Mouse (Mus musculus): ENCODE data around the gene Ugcg. TPM values are rescaled to one million over a fixed set of nuclear protein-coding genes. Genes with fewer than 3 reads are reported as not detected.
A peak's percentile ranks its signal among the peaks of the same experiment; 100 is the strongest.

Gene Ugcg
- total and polyA plus RNA-seq, 2 experiments from 2014 or later, result 6.2 to 19.2 TPM

DNA sequence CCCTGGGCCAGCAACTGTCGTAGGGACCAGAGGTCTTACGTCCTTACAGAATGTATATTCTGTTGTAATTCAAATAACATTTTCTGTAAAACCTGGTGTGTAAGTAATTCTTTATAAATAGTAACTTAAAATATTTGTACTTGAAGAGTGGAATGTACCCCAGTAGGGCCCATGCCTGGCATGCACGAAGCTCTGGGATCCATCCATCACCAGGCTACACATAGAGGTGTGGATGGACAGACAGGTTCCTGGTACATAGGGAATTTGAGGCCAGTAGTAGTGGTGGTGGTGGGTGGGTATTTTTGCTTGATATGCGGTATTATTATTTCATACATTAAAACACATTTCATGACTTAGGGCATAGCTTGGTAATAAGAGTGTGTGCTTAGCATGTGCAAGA, 19.6 kb downstream of the Ugcg start:
- Histone ChIP-seq H3K9me3 (replicated peaks; ENCODE audit: control insufficient read depth, low read length) (no peaks in the 10 kb centered on the region), H3K4me2 (ENCODE audit: low read depth, low read length) (no peak overlapping the region), H3K27me3 (ENCODE audit: control insufficient read depth, insufficient read depth, low read length) (no peaks in the 10 kb centered on the region), H3K4me1 (ENCODE audit: control insufficient read depth, insufficient read depth) (peaks cover 37% of the 10 kb centered on the region), H3K36me3 (replicated peaks; ENCODE audit: control insufficient read depth, insufficient read depth, low read length) (peaks cover 19% of the 10 kb centered on the region), H3K27ac (ENCODE audit: low read depth) (no peak overlapping the region), H3K4me3 (ENCODE audit: low read depth, low read length) (no peak overlapping the region), H3K9ac (replicated peaks; ENCODE audit: low read depth, low read length) (no peak overlapping the region)
- 58% methylated on average over 4 of the region's 4 CpGs for WGBS
- peak; percentile 75 for ATAC-seq (ENCODE audit: insufficient read depth, low read depth)
- no peak for TF ChIP-seq EP300 (IDR thresholded peaks at IDR 0.05; ENCODE audit: low read depth)
- no peak for TF ChIP-seq CTCF (IDR thresholded peaks at IDR 0.05; ENCODE audit: low read depth)
- DNase-seq (ENCODE audit: low spot score), result peak; percentile 30

DNA sequence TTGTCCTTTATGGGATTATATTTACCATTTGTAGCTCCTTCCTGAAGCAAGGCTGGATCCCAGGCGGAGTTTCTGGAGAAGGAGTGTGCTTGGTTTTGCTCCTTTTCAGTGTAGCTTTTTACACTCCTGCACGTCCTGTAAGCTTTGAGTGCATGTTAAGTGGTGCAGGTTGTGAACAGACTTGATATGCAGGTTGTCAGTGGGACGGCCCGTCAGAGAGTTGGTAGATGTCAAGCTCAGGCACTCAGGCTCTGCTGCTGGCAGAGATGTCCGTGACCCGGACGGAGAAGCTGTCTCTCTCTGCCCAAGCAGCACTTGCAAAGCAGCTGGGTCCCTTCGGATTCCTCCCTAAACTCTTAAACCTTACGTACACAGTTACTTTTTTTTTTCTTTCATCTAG, 22.1 kb downstream of the Ugcg start:
- H3K4me1 ChIP-seq (ENCODE audit: control insufficient read depth, insufficient read depth), result peaks cover 19% of the 10 kb centered on the region
- H3K9me3 ChIP-seq (replicated peaks; ENCODE audit: control insufficient read depth, low read length), result no peaks in the 10 kb centered on the region
- peaks cover 40% of the 10 kb centered on the region for H3K36me3 ChIP-seq (replicated peaks; ENCODE audit: control insufficient read depth, insufficient read depth, low read length)
- H3K27ac ChIP-seq (ENCODE audit: low read depth), result no peak overlapping the region
- no peaks in the 10 kb centered on the region for H3K27me3 ChIP-seq (ENCODE audit: control insufficient read depth, insufficient read depth, low read length)
- H3K4me3 ChIP-seq (ENCODE audit: low read depth, low read length), result no peak overlapping the region
- ATAC-seq (ENCODE audit: insufficient read depth, low read depth), result no peak
- no peak for TF ChIP-seq EP300 (IDR thresholded peaks at IDR 0.05; ENCODE audit: low read depth)
- no peak for TF ChIP-seq CTCF (IDR thresholded peaks at IDR 0.05; ENCODE audit: low read depth)
- peak; percentile 43 for DNase-seq (ENCODE audit: low spot score)
- peak overlapping the region; percentile 30; the same call in 1 of the 2 replicates for H3K4me2 ChIP-seq (ENCODE audit: low read depth, low read length)
- no peak overlapping the region for H3K9ac ChIP-seq (replicated peaks; ENCODE audit: low read depth, low read length)
- WGBS, result 50% methylated on average over 9 of the region's 9 CpGs

DNA sequence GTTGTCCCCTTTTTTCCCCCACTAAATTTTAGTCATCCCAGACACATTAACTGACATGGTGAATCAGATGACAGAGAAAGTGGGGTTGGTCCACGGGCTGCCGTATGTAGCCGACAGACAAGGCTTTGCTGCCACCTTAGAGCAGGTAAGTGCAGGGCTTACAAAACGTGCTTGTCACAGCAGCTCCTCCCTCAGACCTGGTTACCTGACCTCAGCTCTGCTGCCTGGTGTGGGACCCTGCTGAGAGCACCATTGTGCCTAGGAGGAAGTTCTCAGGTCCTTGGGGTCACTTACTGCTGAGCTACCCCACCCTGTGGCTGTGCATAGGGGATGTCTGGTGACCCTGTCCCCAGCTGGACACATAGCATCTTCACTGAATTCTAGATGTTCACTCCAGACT, 24.8 kb downstream of the Ugcg start:
- H3K9ac ChIP-seq (replicated peaks; ENCODE audit: low read depth, low read length), result no peak overlapping the region
- WGBS, result 85% methylated on average over 4 of the region's 4 CpGs
- H3K4me3 ChIP-seq (ENCODE audit: low read depth, low read length), result no peak overlapping the region
- H3K27ac ChIP-seq (ENCODE audit: low read depth), result no peak overlapping the region
- H3K27me3 ChIP-seq (ENCODE audit: control insufficient read depth, insufficient read depth, low read length), result no peaks in the 10 kb centered on the region
- peaks cover 49% of the 10 kb centered on the region for H3K36me3 ChIP-seq (replicated peaks; ENCODE audit: control insufficient read depth, insufficient read depth, low read length)
- no peak overlapping the region for H3K4me2 ChIP-seq (ENCODE audit: low read depth, low read length)
- peaks cover 13% of the 10 kb centered on the region for H3K4me1 ChIP-seq (ENCODE audit: control insufficient read depth, insufficient read depth)
- TF ChIP-seq EP300 (IDR thresholded peaks at IDR 0.05; ENCODE audit: low read depth) (no peak), CTCF (IDR thresholded peaks at IDR 0.05; ENCODE audit: low read depth) (no peak)
- ATAC-seq (ENCODE audit: insufficient read depth, low read depth) (no peak), DNase-seq (ENCODE audit: low spot score) (no peak)
- H3K9me3 ChIP-seq (replicated peaks; ENCODE audit: control insufficient read depth, low read length), result no peaks in the 10 kb centered on the region

DNA sequence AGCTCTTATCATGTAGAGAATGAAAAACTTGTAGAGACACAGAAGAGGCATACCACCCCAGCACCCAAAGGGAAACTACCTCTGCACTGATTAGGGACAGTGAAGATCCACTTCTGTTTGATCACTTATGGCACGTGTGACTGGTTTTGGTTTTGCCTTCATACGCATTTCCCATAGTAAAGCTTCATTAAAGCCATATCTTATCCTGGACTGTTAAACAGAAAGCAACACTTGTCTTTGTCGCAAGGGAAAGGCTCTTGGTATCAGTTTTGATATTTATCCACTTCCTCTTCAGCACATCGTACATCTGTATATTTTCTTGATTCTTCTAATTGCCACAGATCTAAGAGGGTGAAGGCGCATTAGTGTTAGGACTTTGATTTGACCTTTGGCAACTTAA, 25.6 kb downstream of the Ugcg start:
- no peak for TF ChIP-seq CTCF (IDR thresholded peaks at IDR 0.05; ENCODE audit: low read depth)
- no peak for TF ChIP-seq EP300 (IDR thresholded peaks at IDR 0.05; ENCODE audit: low read depth)
- H3K4me2 ChIP-seq (ENCODE audit: low read depth, low read length), result no peak overlapping the region
- no peaks in the 10 kb centered on the region for H3K9me3 ChIP-seq (replicated peaks; ENCODE audit: control insufficient read depth, low read length)
- WGBS, result 81% methylated on average over 5 of the region's 5 CpGs
- H3K36me3 ChIP-seq (replicated peaks; ENCODE audit: control insufficient read depth, insufficient read depth, low read length), result peaks cover 54% of the 10 kb centered on the region
- H3K4me1 ChIP-seq (ENCODE audit: control insufficient read depth, insufficient read depth), result peaks cover 9% of the 10 kb centered on the region; the same call in 1 of the 2 replicates
- H3K27me3 ChIP-seq (ENCODE audit: control insufficient read depth, insufficient read depth, low read length), result no peaks in the 10 kb centered on the region
- ATAC-seq (ENCODE audit: insufficient read depth, low read depth) (no peak), DNase-seq (ENCODE audit: low spot score) (no peak)
- H3K27ac ChIP-seq (ENCODE audit: low read depth), result no peak overlapping the region
- no peak overlapping the region for H3K4me3 ChIP-seq (ENCODE audit: low read depth, low read length)
- no peak overlapping the region for H3K9ac ChIP-seq (replicated peaks; ENCODE audit: low read depth, low read length)

DNA sequence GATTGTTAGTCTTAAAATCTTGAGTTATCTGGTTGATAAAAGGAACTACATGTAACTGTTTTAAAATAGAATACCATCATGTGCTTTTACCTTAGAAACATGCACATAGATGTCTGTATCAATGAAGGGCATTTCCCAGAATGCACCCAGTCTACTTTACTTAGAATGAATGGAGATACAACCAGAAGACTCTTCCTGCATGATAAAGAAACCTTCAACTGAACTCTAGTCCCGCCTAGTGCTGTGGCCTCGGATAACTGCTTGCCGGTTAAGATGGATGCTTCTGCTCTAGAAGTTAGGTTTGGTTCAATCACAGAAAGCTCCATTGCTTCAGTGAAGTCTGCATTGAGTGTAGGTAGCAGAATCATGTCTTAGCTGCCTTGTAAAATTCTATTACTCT, 26.5 kb downstream of the Ugcg start:
- Histone ChIP-seq H3K27ac (ENCODE audit: low read depth) (no peak overlapping the region), H3K9ac (replicated peaks; ENCODE audit: low read depth, low read length) (no peak overlapping the region), H3K4me1 (ENCODE audit: control insufficient read depth, insufficient read depth) (0 out of 2 replicates have a peak, but pooled peaks cover 2% of the 10 kb centered on the region), H3K27me3 (ENCODE audit: control insufficient read depth, insufficient read depth, low read length) (no peaks in the 10 kb centered on the region), H3K4me2 (ENCODE audit: low read depth, low read length) (no peak overlapping the region), H3K9me3 (replicated peaks; ENCODE audit: control insufficient read depth, low read length) (no peaks in the 10 kb centered on the region), H3K4me3 (ENCODE audit: low read depth, low read length) (no peak overlapping the region), H3K36me3 (replicated peaks; ENCODE audit: control insufficient read depth, insufficient read depth, low read length) (peaks cover 55% of the 10 kb centered on the region)
- 90% methylated on average over 3 of the region's 3 CpGs for WGBS
- no peak for DNase-seq (ENCODE audit: low spot score)
- no peak for TF ChIP-seq CTCF (IDR thresholded peaks at IDR 0.05; ENCODE audit: low read depth)
- TF ChIP-seq EP300 (IDR thresholded peaks at IDR 0.05; ENCODE audit: low read depth), result no peak
- no peak for ATAC-seq (ENCODE audit: insufficient read depth, low read depth)

DNA sequence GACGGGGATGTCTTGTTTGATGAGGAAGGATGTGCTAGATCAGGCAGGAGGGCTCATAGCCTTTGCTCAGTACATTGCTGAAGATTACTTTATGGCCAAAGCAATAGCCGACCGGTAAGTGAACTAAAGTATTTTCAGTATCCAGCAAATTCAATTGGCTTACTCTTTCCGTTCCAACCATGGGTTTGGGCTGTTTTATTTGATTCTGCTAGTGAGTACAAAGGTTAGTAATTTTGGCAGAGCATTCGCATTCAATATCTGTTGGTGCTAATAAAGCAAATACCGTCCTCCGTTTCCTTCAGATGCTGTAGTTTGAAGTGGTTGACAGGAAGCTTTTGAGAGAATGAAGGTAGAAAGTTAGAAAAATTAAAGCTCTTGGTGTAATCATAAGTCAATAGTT, 28.0 kb downstream of the Ugcg start:
- no peak overlapping the region for H3K27ac ChIP-seq (ENCODE audit: low read depth)
- no peak for TF ChIP-seq EP300 (IDR thresholded peaks at IDR 0.05; ENCODE audit: low read depth)
- TF ChIP-seq CTCF (IDR thresholded peaks at IDR 0.05; ENCODE audit: low read depth), result no peak
- H3K4me2 ChIP-seq (ENCODE audit: low read depth, low read length), result no peak overlapping the region
- H3K4me3 ChIP-seq (ENCODE audit: low read depth, low read length), result no peak overlapping the region
- ATAC-seq (ENCODE audit: insufficient read depth, low read depth), result no peak
- no peaks in the 10 kb centered on the region for H3K27me3 ChIP-seq (ENCODE audit: control insufficient read depth, insufficient read depth, low read length)
- H3K36me3 ChIP-seq (replicated peaks; ENCODE audit: control insufficient read depth, insufficient read depth, low read length), result peaks cover 55% of the 10 kb centered on the region
- no peak for DNase-seq (ENCODE audit: low spot score)
- WGBS, result 94% methylated on average over 7 of the region's 7 CpGs
- H3K4me1 ChIP-seq (ENCODE audit: control insufficient read depth, insufficient read depth), result no peaks in the 10 kb centered on the region
- no peaks in the 10 kb centered on the region for H3K9me3 ChIP-seq (replicated peaks; ENCODE audit: control insufficient read depth, low read length)
- no peak overlapping the region for H3K9ac ChIP-seq (replicated peaks; ENCODE audit: low read depth, low read length)
